Mouse (Mus musculus) left cerebral cortex, adult 2 months (tissue): ENCODE data around the gene Agpat3. TPM values are rescaled to one million over a fixed set of nuclear protein-coding genes. Genes with fewer than 3 reads are reported as not detected.

Experiments used
- DNase-seq, 2 experiments: peaks; one replicate each; pipeline ENCODE4 v3.0.0; 2021 to 2022; ENCODE audit warnings: low spot score in 2 of 2, mixed read lengths in 1 of 2; ENCODE audit errors: extremely low spot score in 1 of 2
- H3K27ac ChIP-seq: fragments of 200-600 bp; 2 replicates; pipeline ENCODE4 v1.8.1; 2022
- H3K4me3 ChIP-seq: fragments of 200-600 bp; 2 replicates; pipeline ENCODE4 v1.8.1; 2022
- CTCF ChIP-seq: fragments of 200-600 bp; IDR thresholded peaks from 2 replicates; pipeline ENCODE4 v1.8.1; 2022; ENCODE audit warnings: antibody characterized with exemption, mild to moderate bottlenecking, moderate library complexity
- intact Hi-C: fragments of 180-260 bp; cut with DNase I; formaldehyde crosslinking; loops from one replicate; pipeline ENCODE4 v1.15.1; 2025
- total RNA-seq, 2 experiments: library from RNA; stranded (reverse); gene quantifications; 2 replicates each; pipeline ENCODE4 v1.2.3; 2021

Gene Agpat3
- total RNA-seq, 2 experiments from 2014 or later, result 246 to 255 TPM

GRCm38 (mm10) chr10:78260916-78261650, 91.2 kb downstream of the Agpat3 start:
- intact Hi-C loops, result no loop called here
- DNase-seq, result no peak
- TF ChIP-seq CTCF, result no peak
- no peak overlapping the region; the same call in 1 of the 2 replicates for H3K27ac ChIP-seq
- H3K4me3 ChIP-seq, result no peak overlapping the region

GRCm38 (mm10) chr10:78260322-78260721, 92.0 kb downstream of the Agpat3 start:
- no peak for DNase-seq
- no peak overlapping the region for H3K27ac ChIP-seq
- TF ChIP-seq CTCF, result no peak
- intact Hi-C loops, result no loop called here
- no peak overlapping the region for H3K4me3 ChIP-seq

- intact Hi-C loops, result no loop called here
- H3K27ac ChIP-seq, result no peak overlapping the region
- H3K4me3 ChIP-seq, result no peak overlapping the region
- DNase-seq, result no peak
- TF ChIP-seq CTCF, result no peak
These were observed 92.6 kb downstream of the Agpat3 start for GRCm38 (mm10) chr10:78259702-78260101.

- no peak for TF ChIP-seq CTCF
- intact Hi-C loops, result no loop called here
These were observed 93.1 kb downstream of the Agpat3 start for GRCm38 (mm10) chr10:78259230-78259629.

GRCm38 (mm10) chr10:78258142-78258675, 94.1 kb downstream of the Agpat3 start:
- intact Hi-C loops, result no loop called here
- DNase-seq, result no peak
- H3K4me3 ChIP-seq, result no peak overlapping the region
- no peak overlapping the region for H3K27ac ChIP-seq
- TF ChIP-seq CTCF, result no peak

More at GRCm38 (mm10) chr10:78259230-78259629, 93.1 kb downstream of the Agpat3 start:
- Histone ChIP-seq H3K4me3 (no peak overlapping the region), H3K27ac (no peak overlapping the region)
- DNase-seq, result no peak

- DNase-seq, result no peak
- TF ChIP-seq CTCF, result no peak
- intact Hi-C loops, result no loop called here
- no peak overlapping the region for H3K27ac ChIP-seq
- no peak overlapping the region for H3K4me3 ChIP-seq
These were observed 96.6 kb downstream of the Agpat3 start for GRCm38 (mm10) chr10:78255646-78256059.

- intact Hi-C loops, result no loop called here
- no peak for DNase-seq
These were observed 105.1 kb downstream of the Agpat3 start for GRCm38 (mm10) chr10:78247206-78247605.

GRCm38 (mm10) chr10:78246725-78247124, 105.6 kb downstream of the Agpat3 start:
- DNase-seq, result no peak
- intact Hi-C loops, result no loop called here

More at GRCm38 (mm10) chr10:78247206-78247605, 105.1 kb downstream of the Agpat3 start:
- Histone ChIP-seq H3K4me3 (no peak overlapping the region), H3K27ac (no peak overlapping the region)
- TF ChIP-seq CTCF, result no peak

GRCm38 (mm10) chr10:78245225-78245547, 107.1 kb downstream of the Agpat3 start:
- TF ChIP-seq CTCF, result no peak
- intact Hi-C loops, result loop anchor here (2.0 kb wide), 1 partner anchor 60 kb away; the partner anchor contains the start of gene Pwp2
- H3K27ac ChIP-seq, result peak overlapping the region; percentile 83
- peak overlapping the region; percentile 85 for H3K4me3 ChIP-seq
- no peak for DNase-seq

More at GRCm38 (mm10) chr10:78246725-78247124, 105.6 kb downstream of the Agpat3 start:
- Histone ChIP-seq H3K4me3 (no peak overlapping the region), H3K27ac (no peak overlapping the region)
- TF ChIP-seq CTCF, result no peak

GRCm38 (mm10) chr10:78244438-78245224, 107.7 kb downstream of the Agpat3 start, which contains the start of gene Trappc10:
TSS of gene Trappc10 (minus strand) at chr10:78244641.
- no peak; the same call in 1 of the 2 replicates for TF ChIP-seq CTCF
- intact Hi-C loops, result loop anchor here (2.0 kb wide), 1 partner anchor 60 kb away; the partner anchor contains the start of gene Pwp2
- DNase-seq, result peak; percentile 89 to 90
- Histone ChIP-seq H3K27ac (peak within 1 kb of the TSS; percentile 84), H3K4me3 (peak within 1 kb of the TSS; percentile 85)

- H3K27ac ChIP-seq, result peak overlapping the region; percentile 84
- intact Hi-C loops, result loop anchor here (2.0 kb wide), 1 partner anchor 59 kb away; the partner anchor contains the start of gene Pwp2
- H3K4me3 ChIP-seq, result peak overlapping the region; percentile 85
- TF ChIP-seq CTCF, result no peak
- peak; percentile 25 to 47 for DNase-seq
These were observed 108.2 kb downstream of the Agpat3 start for GRCm38 (mm10) chr10:78244058-78244437.

- Histone ChIP-seq H3K4me3 (no peak overlapping the region), H3K27ac (peak overlapping the region; percentile 71)
- no peak for TF ChIP-seq CTCF
- DNase-seq, result no peak
- intact Hi-C loops, result no loop called here
These were observed 113.4 kb downstream of the Agpat3 start for GRCm38 (mm10) chr10:78238926-78239325.
